Mouse (Mus musculus): Measurements from ENCODE around the gene Celf1.
A peak's percentile ranks its signal among the peaks of the same experiment; 100 is the strongest.

GRCm38 (mm10) chr2:91059376-91059775, 119.2 kb downstream of the Celf1 start:
- no peak for TF ChIP-seq CTCF (IDR thresholded peaks at IDR 0.05; ENCODE audit: insufficient read depth, low read depth, low read length)
- 0 out of 2 replicates have a peak, but pooled peaks have one; percentile 12 for TF ChIP-seq POLR2A (IDR thresholded peaks at IDR 0.05; ENCODE audit: insufficient read depth, low read depth, low read length)
